ENCODE assay signal across 13 mouse cellular contexts in genomic region chr8:88524851-88525250, GRCm38 (mm10). TPM values are rescaled to one million over a fixed set of nuclear protein-coding genes. Genes with fewer than 3 reads are reported as not detected.
DNase-seq lines count a peak whose midpoint lies in the region; ATAC-seq and TF ChIP-seq lines count a peak whose summit lies in the region.
"Had no signal": no experiment of that assay in that cellular context is flagged by ENCODE, and none has a peak within 500 bp of the region (broad histone marks: within the 10 kb centered on the region; RNA-seq: fewer than 3 reads in every experiment).

No protein-coding gene starts in this region.

- intact Hi-C loops in left cerebral cortex, adult 2 months (cut with DNase I), result loop anchor here (5.0 kb wide), 3 partner anchors 73 to 163 kb away; partner anchors contain the start of gene Brd7

- H3K4me1 ChIP-seq in hindbrain, embryonic 12.5 days, result peaks cover 63% of the 10 kb centered on the region
- H3K4me1 ChIP-seq in limb, embryonic 13.5 days, result peaks cover 64% of the 10 kb centered on the region
- peaks cover 54% of the 10 kb centered on the region for H3K4me1 ChIP-seq in midbrain, embryonic 12.5 days

- no peak for TF ChIP-seq CTCF in left cerebral cortex, adult 2 months (IDR thresholded peaks at IDR 0.05)

- DNase-seq in kidney, postnatal 14 days, result peak; percentile 16
- no peak for DNase-seq in kidney, adult 9 months
- DNase-seq in MN1 (ENCODE audit: low spot score), result no peak
- no peak for DNase-seq in left cerebral cortex, adult 2 months (ENCODE audit: extremely low spot score in 1 of 2, low spot score in 2 of 2)
- DNase-seq: cerebellum, adult 9-11 months; spleen, adult 18-20 months had no signal

- H3K9me3 ChIP-seq in hindbrain, embryonic 12.5 days (replicated peaks), result no peaks in the 10 kb centered on the region
- H3K9me3 ChIP-seq in limb, embryonic 13.5 days, result no peaks in the 10 kb centered on the region
- no peaks in the 10 kb centered on the region for H3K9me3 ChIP-seq in midbrain, embryonic 12.5 days

- 58% methylated on average over 7 of the region's 7 CpGs for WGBS in hindbrain, embryonic 12.5 days
- WGBS in limb, embryonic 13.5 days, result 63% methylated on average over 7 of the region's 7 CpGs
- WGBS in midbrain, embryonic 12.5 days, result 67% methylated on average over 7 of the region's 7 CpGs

- peak overlapping the region; percentile 93; the same call in 1 of the 2 replicates for H3K4me2 ChIP-seq in hindbrain, embryonic 12.5 days (replicated peaks)
- H3K4me2 ChIP-seq in limb, embryonic 13.5 days (replicated peaks), result peak overlapping the region; percentile 91
- H3K4me2 ChIP-seq in midbrain, embryonic 12.5 days (replicated peaks), result peak overlapping the region; percentile 95

- peaks cover 5% of the 10 kb centered on the region; the same call in 1 of the 2 replicates for H3K27me3 ChIP-seq in hindbrain, embryonic 12.5 days
- peaks cover 6% of the 10 kb centered on the region; the same call in 1 of the 2 replicates for H3K27me3 ChIP-seq in limb, embryonic 13.5 days
- H3K27me3 ChIP-seq in midbrain, embryonic 12.5 days, result peaks cover 20% of the 10 kb centered on the region

- peaks cover 10% of the 10 kb centered on the region; the same call in 1 of the 2 replicates for H3K36me3 ChIP-seq in hindbrain, embryonic 12.5 days
- H3K36me3 ChIP-seq in limb, embryonic 13.5 days, result peaks cover 26% of the 10 kb centered on the region
- peaks cover 10% of the 10 kb centered on the region; the same call in 1 of the 2 replicates for H3K36me3 ChIP-seq in midbrain, embryonic 12.5 days

- no peak for ATAC-seq in hindbrain, embryonic 12.5 days (ENCODE audit: low FRiP score)
- no peak for ATAC-seq in limb, embryonic 13.5 days (ENCODE audit: low FRiP score, low read depth)
- no peak for ATAC-seq in midbrain, embryonic 12.5 days (ENCODE audit: low FRiP score, low read depth)
- ATAC-seq in granulocyte monocyte progenitor cell, adult 5-6 weeks (replicated peaks; ENCODE audit: poor library complexity, severe bottlenecking), result no peak
- ATAC-seq: intestine, embryonic 16.5 days had no signal

- no peak overlapping the region for H3K27ac ChIP-seq in hindbrain, embryonic 12.5 days
- H3K27ac ChIP-seq in limb, embryonic 13.5 days, result no peak overlapping the region
- H3K27ac ChIP-seq in midbrain, embryonic 12.5 days (replicated peaks), result no peak overlapping the region
- H3K27ac ChIP-seq in left cerebral cortex, adult 2 months, result no peak overlapping the region
- H3K27ac ChIP-seq: macrophage had no signal

- no peak overlapping the region for H3K4me3 ChIP-seq in hindbrain, embryonic 12.5 days
- peak overlapping the region; percentile 9; the same call in 1 of the 2 replicates for H3K4me3 ChIP-seq in limb, embryonic 13.5 days
- H3K4me3 ChIP-seq in midbrain, embryonic 12.5 days, result no peak overlapping the region
- H3K4me3 ChIP-seq in left cerebral cortex, adult 2 months, result no peak overlapping the region
- H3K4me3 ChIP-seq: erythroblast, embryonic 14.5 days had no signal

- H3K9ac ChIP-seq in hindbrain, embryonic 12.5 days, result no peak overlapping the region; the same call in 1 of the 2 replicates
- no peak overlapping the region for H3K9ac ChIP-seq in limb, embryonic 13.5 days
- no peak overlapping the region for H3K9ac ChIP-seq in midbrain, embryonic 12.5 days (replicated peaks)

RNA-seq across cellular contexts. Expression of gene Nkd1, which starts 3.7 kb away (rescaled TPM):
- polyA plus RNA-seq in hindbrain, embryonic 12.5 days (2016; fragmentation: Nextera tagmentation; extraction: Ambion mirVana), result 106 and 111 TPM in 2 replicates
- polyA plus RNA-seq in limb, embryonic 13.5 days (2015; fragmentation: Nextera tagmentation; extraction: Ambion mirVana), result 58.4 and 64.2 TPM in 2 replicates
- 90.6 and 100 TPM in 2 replicates for polyA plus RNA-seq in midbrain, embryonic 12.5 days (2016; fragmentation: Nextera tagmentation; extraction: Ambion mirVana)
- 0.73 TPM in 1 of 2 replicates, not detected in the other for total RNA-seq in granulocyte monocyte progenitor cell, adult 5-6 weeks (2014; fragmentation: Nextera tagmentation)
- 0.10 and 0.13 TPM in 2 replicates for total RNA-seq in granulocyte monocyte progenitor cell, adult 5-6 weeks (2017)
- total RNA-seq in left cerebral cortex, adult 2 months (2021), result 10 to 100 TPM; 13.7 to 14.1 TPM
- polyA plus RNA-seq: erythroblast, embryonic 14.5 days; macrophage had no signal
